Mouse (Mus musculus) lung, postnatal 0 days (tissue): Measurements from ENCODE around the gene Fgf12.

Source experiments
- CTCF ChIP-seq: IDR thresholded peaks from 2 replicates; pipeline ENCODE4 v1.5.1; 2016; ENCODE audit warnings: antibody characterized with exemption, mild to moderate bottlenecking
- EP300 ChIP-seq: IDR thresholded peaks from 2 replicates; pipeline ENCODE4 v1.6.1; 2016; ENCODE audit warnings: antibody characterized with exemption, mild to moderate bottlenecking, control low read depth

DNA sequence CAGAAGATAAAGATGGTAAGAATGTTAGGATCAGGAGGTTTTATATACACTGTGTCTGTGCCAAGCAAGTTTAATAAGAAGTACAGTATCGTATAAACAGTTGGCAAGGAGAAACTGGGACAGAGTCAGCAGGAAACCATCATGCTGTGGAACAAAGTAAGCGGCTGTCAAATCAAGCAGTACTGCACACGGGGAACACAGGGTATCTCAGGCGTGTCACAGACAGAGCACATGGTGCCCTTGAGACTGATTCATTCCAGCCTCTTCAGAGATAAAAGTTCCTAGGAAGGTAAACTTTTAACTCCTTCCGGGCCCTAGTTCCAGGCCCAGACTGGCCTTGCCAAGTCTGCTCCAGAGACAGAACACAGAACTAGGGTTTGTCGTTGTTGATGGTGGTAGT, 240.4 kb downstream of the Fgf12 start:
- TF ChIP-seq CTCF (no peak), EP300 (no peak)
